Mouse (Mus musculus) lung, postnatal 36 days (tissue): ENCODE measurements around the gene Intu.

Source experiments
- DNase-seq: peaks from one replicate; pipeline ENCODE4 v3.0.0; 2022; ENCODE audit warnings: mixed read lengths

Intu gene

DNA sequence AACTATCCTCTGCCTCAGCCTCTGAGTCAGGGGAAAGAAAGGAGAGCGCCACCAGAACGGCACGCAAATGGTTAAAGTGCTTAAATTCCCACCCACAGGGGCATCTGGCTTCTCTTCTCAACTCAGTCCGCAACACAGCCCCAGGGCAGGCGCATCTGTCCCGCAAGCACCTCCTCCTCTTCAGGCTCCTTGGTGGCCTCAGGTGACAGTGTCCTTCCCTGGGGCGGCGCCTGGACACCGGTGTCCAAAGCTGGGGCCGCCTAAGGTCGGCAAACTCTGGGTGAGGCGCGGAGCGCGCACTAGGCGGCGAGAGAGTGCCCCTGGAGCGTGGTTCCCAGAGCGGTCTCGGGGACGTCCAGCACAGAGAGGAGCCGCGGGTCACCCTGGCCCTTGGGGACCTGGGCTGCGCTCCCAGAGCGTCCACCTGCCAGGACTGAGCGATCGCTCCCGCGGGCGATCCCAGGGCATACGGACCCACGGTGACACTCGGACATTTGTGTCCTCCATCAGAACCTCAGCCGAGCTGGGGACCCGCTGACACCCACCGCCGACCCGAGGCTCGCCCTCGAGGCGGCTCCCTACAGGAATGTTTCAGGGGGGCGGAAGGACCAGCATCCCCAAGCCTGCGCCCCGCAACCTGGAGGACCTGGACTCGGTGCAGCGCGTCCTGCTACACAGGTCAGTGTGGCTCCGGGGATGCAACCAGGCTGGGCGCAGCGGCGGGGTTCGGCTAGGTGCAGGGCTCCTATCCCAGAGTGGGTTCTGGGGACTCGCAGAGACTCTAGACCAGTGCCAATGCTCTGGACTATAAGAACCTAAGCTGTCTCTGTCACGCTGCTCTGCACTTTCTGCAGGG is at the start of gene Intu:
Intu (plus strand) TSS at position 1 of the 856 bp plus-strand sequence.
- DNase-seq, result peak; percentile 68

DNA sequence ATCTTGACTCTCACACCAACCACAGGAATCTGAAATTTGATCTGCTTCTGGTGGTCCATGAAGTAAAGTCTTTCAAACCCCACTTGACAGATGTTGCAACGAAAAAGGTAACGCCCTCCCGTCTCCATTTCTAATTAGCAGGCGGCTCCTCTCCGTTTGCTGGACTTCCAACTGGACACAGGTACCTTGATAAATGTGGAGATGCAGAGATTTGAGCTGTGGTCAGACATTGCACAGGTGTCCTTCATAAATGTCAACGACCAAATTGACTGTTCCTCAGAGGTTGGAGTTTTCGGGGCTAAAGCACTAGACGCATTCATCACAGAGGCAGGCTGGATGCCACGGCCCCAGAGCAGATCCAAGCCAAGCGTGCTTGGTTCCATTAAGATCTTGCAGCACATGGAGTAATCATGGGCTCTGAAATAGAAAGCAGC is 47.8 kb upstream of the Intu start:
- DNase-seq, result no peak

DNA sequence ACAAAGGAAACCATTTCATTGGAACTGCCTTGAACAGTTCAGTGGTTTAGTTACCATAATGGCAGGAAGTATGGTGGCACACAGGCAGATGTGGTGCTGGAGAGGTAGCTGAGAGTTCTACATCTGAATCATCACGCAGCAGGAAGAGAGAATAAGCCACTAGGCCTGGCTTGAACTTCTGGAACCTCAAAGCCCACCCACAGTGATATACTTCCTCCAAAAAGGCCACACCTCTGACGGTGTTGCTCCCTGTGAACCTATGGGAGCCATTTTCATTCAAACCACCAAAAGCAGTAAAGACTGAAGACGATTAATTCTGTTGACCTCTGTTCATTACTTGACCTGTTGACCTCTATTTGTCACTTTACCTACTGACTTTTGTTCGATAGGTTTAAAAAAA is 43.7 kb upstream of the Intu start:
- no peak for DNase-seq

DNA sequence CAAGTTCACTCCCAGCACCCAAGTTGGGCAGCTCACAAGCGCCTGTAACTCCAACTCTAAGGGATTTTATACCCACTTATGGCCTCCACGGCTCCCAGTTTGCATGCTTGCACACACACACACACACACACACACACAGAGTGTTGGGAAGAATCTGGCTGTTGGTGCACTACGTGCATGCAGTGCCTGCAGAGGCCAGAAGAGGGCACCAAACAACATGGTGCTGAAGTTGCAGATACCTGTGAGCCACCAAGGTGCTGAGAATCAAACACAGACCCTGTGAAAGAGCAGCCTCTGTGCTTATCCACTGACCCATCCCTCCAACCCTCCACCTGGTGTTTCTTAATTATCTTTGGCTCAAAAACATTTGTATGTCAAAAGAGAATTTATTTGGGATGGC is 39.3 kb upstream of the Intu start:
- no peak for DNase-seq

DNA sequence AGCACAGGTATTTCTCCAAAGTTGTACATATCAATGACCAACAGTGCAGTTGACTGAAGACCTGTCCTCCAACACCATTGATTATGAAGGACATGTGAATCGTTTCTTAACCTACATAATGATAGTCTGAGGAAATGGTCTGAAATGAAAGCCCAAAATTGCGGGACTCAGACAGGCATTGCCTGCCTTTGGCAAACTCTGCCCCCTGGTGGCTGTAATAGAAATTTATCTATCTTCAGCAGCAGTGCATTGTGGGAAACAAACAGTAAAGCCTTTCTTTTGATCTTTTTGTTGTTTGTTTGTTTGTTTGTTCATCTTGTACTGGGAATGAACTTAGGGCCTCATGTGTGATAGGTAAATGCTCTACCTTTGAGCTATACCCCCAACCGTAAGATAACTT is 32.2 kb upstream of the Intu start:
- no peak for DNase-seq

DNA sequence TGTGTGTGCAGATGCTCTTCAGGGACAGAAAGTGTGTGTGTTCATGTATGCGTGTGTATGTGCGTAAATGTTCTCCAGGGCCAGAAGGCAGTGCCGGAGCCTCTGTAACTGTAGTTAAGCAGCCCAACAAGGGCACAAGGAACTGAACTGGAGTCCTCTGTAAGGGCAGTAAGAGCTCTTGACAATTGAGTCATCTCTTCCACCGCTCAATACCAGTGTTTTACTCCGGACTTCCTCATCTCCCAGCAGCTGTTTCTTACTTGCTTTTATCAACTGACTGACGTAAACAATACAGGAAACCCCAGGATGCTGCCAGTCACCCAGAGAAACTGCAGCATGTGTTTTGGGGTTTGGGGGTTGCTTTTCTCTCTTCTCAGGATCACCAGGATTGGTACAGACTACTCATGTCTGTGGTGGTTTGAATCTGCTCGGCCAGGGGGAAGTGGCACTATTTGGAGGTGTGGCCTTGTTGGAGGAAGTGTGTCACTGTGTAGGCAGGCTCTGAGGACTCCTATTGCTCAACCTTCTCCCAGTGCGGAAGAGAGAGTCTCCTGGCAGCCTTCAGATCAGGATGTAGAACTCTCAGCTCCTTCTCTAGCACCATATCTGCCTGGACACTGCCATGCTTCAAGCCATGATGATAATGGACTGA is 30.8 kb upstream of the Intu start:
- peak; percentile 39 for DNase-seq

DNA sequence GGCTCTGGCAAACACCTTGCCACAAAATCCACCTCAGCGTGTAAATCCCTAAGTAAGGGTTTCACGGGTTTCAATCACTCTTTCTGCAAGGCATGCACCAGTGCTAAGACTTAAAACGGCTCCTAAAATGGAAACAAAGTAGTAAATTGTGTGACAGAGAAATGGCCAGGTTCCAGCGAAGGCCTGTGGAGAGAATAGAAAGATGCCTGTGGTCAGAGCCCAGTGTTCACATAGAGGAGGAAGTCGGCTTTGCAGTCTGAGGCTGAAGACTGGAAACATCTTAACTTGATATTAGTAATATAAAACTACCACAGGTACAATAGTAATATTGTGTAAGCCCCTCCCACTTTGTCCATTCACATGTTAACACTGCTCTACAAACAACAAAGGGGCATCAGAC is 26.7 kb upstream of the Intu start:
- DNase-seq, result no peak

DNA sequence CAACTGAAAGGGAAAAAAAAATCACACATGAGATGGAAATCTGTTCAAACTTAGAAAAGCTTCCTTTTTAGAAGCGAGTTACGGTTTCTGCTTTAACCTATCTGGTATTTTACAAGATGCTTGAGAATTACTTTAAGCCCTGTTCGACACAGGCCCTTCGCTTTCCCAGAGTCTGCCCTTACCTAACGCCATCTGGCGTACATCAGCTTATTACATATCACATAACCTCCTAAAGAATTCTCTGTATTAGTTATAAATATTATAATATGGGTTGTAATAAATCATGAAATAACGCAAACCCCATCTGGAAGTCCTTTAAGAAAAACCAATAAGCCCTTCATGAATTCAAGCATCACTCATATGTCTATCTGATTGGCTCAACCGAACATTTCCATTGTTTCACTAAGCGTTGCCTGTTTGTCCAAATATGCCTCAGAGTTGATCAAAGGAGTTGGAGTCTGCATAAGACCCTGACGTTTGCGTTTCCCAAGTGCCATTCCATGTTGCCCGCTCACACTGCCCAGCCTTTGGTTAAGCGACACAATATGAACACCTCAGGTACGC is 25.6 kb upstream of the Intu start:
- DNase-seq, result no peak

DNA sequence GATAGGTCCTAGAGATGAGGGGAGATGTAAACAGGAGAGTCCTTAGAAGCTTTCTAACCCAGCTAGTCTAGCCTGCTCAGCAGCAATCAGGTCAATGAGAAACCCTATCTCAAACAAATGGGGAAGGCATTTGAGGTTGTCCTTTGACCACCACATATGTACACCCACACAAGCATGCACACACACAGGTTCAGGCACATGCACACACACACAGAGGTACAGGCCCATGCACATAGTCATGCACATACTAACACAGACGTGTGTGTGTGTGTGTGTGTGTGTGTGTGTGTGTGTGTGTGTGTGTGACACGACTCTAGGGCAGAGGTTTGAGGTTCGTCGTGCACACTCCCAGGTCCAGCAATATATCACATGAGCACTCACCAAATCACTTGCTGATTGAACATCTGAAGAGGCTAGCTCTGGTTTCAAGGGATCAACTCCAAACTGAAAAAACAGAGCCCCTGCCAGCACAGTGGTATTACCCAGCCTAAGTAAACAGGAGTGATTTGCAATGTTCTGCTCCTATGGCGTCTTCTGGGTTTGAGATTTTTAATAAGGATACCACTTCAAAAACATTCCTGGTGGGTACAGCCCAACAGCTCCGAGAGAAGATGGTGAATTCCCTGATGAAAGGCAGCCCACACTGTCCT is 22.0 kb upstream of the Intu start:
- DNase-seq, result no peak

DNA sequence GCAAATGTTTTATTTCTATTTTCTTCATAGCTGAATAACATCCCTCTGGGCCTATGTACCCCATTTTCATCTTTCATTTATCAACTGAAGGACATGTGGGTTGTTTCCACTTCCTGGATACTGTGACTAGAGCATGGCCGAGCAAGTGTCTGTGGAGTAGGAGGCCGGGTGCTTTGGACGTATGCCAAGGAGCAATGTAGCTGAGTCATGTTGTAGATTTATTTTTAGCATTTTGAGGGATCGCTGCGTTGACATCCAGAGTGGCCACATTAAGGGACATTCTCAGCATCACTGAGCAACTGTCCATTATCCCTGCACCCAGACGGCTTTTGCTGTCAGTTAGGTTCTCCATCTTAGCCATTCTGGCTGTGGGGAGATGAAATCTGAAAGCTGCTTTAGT is 20.5 kb upstream of the Intu start:
- DNase-seq, result peak; percentile 27

DNA sequence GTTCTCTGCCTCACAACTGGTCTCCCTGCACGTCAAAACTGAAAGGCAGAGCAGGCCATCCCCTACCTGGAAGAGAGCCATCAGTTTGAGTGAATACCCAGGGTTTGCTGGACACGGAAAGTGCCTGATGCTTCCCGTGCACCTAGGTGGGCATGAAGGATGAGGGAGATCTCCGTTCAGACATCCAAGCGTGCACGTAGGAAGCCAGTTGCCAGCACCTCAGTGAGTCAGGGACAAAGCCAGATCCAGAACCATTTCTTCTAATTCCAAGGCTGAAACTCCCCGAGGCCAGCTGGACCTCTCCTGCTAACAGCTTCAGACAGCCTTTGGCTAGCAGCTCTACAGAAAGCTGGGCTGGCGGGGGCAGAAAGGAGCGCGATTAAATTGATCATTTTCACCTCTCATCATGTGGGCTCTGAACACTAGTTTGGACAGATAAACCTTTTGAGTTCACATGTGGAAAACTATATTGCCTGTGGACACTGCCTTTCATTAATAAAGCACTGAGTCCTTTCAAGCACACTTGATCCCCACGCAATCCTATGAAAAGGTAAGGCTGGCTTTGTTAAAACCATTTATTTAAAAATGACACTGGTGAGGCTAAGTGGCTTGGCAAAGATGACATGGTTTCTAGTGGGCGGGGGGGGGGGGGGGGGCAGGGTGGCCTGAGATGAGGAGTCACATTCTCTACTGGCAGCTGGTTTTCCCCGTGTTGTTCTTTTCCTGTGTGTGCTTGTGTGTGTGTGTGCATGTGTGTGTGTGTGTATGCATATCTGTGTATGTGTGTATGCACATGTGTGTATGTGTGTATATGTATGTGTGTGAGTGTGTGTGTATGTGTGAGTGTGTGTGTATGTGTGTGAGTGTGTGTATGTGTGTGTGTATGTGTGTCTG is 17.9 kb upstream of the Intu start:
- DNase-seq, result peak; percentile 49

DNA sequence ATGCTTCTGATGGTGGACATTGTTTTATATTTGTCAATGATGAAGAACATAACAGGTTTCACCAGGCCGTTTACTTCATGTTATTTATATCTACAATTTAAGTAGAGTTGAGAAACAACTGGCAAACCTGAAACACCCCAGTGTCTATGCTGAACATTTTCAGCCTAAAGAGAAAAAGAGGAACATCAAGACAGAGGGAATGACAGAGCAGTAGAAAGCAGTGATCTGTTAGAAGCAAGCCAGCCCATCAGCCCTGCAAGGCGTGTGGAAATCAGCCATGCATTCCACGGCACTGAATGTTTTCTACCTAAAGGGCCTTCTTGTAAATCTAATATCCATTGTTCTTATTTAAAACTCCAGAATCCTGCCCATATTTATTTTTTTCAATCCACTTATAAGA is 12.8 kb upstream of the Intu start:
- no peak for DNase-seq

DNA sequence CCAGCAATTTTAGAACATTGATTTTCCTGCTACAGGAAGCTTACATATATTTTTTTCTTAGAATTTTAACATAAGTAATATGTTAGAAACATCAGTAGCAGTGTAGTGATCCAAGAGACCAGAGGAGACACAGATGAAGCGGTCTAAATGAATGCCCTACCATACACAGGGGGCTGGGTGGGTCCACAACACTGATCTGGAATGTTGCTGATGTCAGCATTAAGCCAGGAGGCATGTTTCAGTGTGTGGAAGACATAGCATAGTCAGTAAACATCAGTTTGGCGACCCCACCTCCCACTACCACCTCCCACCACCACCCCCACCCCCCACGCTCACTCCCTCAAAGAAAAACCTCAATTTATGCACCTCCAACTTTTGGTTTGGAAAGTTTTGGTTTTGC is 11.5 kb upstream of the Intu start:
- no peak for DNase-seq

DNA sequence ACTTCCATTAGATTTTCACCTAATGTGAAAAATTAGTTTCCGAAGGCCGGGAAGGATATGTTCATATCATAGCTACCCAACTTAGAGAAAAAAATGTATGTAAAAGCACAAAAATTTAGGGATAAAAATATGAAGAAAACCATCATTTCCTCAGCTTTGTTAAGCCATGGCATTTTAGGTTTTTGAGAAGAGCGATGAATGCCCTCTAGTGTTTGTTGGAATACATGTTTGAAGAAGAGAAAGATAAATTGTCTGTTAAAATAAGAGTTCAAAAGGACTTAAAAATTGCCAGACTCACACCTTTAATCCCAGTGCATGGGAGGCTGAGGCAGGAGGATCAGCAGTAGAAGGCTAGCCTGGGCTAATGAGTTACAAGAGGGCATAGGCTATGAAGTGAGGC is 10.5 kb upstream of the Intu start:
- no peak for DNase-seq

DNA sequence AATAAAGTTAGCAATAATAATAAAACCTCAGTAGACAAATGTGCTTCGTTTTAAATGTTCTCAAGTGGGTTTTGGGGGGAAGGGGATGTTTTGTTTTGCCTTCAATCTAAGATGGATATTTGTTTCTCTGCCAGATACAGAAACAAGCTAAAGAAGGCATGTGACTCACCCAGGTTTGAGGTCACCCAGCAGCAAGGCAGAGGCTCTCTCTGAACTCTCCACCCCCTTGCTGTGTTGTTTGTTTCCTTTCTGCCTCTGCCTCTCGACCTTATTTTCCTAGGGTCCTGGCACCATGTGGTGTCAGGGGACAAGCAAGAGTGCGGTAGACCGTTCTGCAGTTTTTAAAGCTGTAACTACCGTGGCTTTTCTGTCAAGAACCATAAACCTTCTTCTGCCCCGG is 8.6 kb upstream of the Intu start:
- DNase-seq, result no peak

DNA sequence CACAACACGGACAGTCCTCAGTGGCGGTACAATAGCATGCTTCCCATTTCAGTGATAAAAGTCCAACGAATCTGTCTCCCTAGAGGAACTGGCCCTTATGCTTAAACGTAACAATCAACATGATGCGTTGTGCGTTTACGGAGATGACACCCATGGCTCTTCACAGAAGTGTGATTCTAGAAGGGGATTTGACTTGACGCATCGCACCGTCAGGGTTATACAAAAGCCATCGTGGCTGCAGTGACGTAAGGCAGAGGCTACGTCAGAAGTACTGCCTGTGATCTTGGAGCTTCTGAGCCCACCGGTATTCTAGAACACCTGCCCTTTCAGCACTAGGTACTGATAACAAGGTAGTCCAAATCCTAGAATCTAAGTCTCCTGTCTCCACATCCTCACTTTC is 8.2 kb upstream of the Intu start:
- no peak for DNase-seq

DNA sequence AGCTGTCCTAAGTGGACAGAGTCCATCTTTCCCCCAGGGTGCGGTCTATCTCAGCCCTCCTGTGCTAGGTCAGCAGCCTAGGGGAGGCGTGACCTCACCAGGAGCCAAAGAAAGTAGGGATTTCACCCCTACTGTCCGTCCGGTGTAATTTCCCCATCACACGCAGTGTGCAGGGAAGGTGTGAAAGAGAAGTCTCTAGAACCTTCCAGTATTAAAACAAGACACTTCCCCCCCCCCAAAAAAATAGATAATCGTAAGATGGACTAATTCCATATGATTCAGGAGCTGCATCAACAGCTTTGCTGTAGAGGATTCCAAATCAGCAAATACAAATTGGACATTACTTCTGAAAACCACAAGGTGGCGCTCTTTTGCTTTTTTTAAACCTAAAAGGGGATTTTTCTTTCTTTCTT is 7.7 kb upstream of the Intu start:
- no peak for DNase-seq

DNA sequence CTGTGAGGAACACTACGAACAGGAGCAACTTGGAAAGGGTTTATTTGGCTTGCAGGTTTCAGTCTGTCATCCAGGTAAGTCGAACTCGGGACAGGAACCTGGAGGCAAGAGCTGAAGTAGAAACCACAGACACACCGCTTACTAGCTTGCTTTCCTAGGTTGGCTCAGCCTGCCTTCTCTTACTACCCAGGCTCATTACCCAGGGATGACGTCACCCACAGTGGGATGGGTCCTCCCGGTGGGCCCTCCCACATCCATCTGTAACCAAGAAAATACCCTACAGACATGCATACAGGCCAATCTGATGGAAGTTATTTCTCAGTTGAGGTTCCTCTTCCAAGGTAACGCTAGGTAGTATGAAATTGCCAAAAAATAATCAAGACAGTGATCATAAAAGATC is 6.2 kb upstream of the Intu start:
- no peak for DNase-seq

DNA sequence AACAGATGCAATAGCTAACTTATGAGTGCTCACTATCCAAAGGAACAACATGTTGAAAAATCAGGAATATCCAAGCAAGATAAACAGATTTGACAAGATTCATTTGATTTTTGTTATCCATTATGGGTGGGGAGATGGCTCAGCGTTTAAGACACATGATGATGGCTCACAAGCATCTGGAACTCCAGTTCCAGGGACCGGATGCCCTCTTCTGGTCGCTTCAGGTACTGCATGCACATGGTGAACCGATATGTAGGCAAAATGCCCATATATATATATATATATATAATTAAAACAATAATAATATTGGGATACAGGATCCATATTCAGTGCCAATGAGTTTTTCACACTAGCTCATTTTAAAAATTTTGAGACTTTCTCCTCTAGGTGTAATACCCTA is 5.7 kb upstream of the Intu start:
- peak; percentile 68 for DNase-seq

DNA sequence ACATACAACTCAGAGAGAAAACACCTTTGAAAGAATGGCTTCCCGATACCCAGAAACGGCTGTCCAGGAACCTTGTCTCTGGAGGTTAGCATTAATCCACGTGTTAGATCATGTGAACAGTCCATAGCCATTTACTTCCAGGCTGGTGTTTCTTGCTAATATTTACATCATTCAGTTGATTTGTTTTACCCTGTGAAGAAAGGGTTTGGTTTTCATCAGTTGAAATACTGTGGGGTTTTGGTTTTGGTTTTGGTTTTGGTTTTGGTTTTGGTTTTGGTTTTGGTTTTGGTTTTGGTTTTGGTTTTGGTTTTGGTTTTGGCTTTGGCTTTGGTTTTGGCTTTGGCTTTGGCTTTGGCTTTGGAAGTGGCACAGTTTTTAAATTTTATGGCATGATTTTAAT is 5.0 kb upstream of the Intu start:
- DNase-seq, result no peak

DNA sequence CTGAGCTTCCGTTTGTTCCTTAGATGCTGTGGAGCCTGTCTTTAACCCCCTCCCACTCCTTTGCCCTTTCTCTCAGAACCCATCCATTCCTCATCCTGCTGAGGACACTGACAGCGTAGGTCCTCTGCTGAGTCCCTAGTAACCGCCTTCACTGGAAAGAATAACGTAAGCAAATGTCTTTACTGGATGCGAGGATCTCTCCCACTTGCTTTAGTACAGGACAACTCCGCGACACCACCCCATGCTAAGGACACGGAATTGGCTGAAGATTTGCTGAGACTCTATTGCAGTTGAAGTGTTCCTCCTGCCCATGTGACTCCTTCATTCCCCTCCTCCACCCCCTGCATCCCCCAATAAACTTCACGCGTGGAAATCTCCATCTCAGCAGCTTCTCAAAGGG is 3.9 kb upstream of the Intu start:
- no peak for DNase-seq
